In genomic region chr11:101259261-101259712, GRCm38 (mm10) we compare ENCODE assay signal across 9 mouse cellular contexts. TPM values are rescaled to one million over a fixed set of nuclear protein-coding genes. Genes with fewer than 3 reads are reported as not detected.
DNase-seq lines count a peak whose midpoint lies in the region; ATAC-seq and TF ChIP-seq lines count a peak whose summit lies in the region.
"Had no signal": no experiment of that assay in that cellular context is flagged by ENCODE, and none has a peak within 500 bp of the region (broad histone marks: within the 10 kb centered on the region; RNA-seq: fewer than 3 reads in every experiment).

No protein-coding gene starts in this region.

- H3K4me2 ChIP-seq in hindbrain, embryonic 16.5 days (ENCODE audit: low read length), result no peak overlapping the region
- peak overlapping the region; percentile 95 for H3K4me2 ChIP-seq in neural tube, embryonic 12.5 days (replicated peaks)

- H3K9me3 ChIP-seq in hindbrain, embryonic 16.5 days (ENCODE audit: control insufficient read depth, low read length), result no peaks in the 10 kb centered on the region
- H3K9me3 ChIP-seq in neural tube, embryonic 12.5 days, result no peaks in the 10 kb centered on the region

- H3K36me3 ChIP-seq in hindbrain, embryonic 16.5 days (ENCODE audit: control insufficient read depth, insufficient read depth, low read length), result peaks cover 4% of the 10 kb centered on the region; the same call in 1 of the 2 replicates
- H3K36me3 ChIP-seq in neural tube, embryonic 12.5 days, result peaks cover 7% of the 10 kb centered on the region; the same call in 1 of the 2 replicates

- CTCF ChIA-PET in Patski (lab: Charles Lee), result interaction anchor here (0.7 to 2.6 kb wide), 5 partner anchors 18 to 43 kb away, joined by 3 to 17 read pairs (median 3); partner anchors contain the start of gene Becn1

- POLR2A ChIA-PET in Patski (lab: Charles Lee), result interaction anchor here (0.6 to 4.8 kb wide), 8 partner anchors 13 to 384 kb away, joined by 3 to 51 read pairs (median 5); partner anchors contain the start of genes Becn1, Cntd1, Coa3 and Mlx

- TF ChIP-seq CTCF in Patski (IDR thresholded peaks at IDR 0.05), result no peak

- peaks cover 26% of the 10 kb centered on the region for H3K4me1 ChIP-seq in hindbrain, embryonic 16.5 days (ENCODE audit: control insufficient read depth, insufficient read depth, low read depth, low read length)
- H3K4me1 ChIP-seq in neural tube, embryonic 12.5 days, result peaks cover 54% of the 10 kb centered on the region

- no peak overlapping the region; the same call in 1 of the 2 replicates for H3K27ac ChIP-seq in hindbrain, embryonic 16.5 days (ENCODE audit: low read depth, low read length)
- no peak overlapping the region for H3K27ac ChIP-seq in neural tube, embryonic 12.5 days

- 0 out of 2 replicates have a peak overlapping the region, but pooled peaks have one; percentile 7 for H3K9ac ChIP-seq in hindbrain, embryonic 16.5 days (ENCODE audit: low read depth, low read length)
- H3K9ac ChIP-seq in neural tube, embryonic 12.5 days, result no peak overlapping the region; the same call in 1 of the 2 replicates

- DNase-seq in adrenal gland, postnatal 14 days, result peak; percentile 36
- no peak for DNase-seq in adrenal gland, adult 8-10 months
- DNase-seq in Patski (ENCODE audit: low read depth, low spot score), result peak; percentile 59
- DNase-seq in left cerebral cortex, adult 8-10 months (ENCODE audit: low spot score in 2 of 2), result peak; percentile 42 to 83
- no peak for DNase-seq in adrenal gland, adult 2 months
- DNase-seq in cerebellum, adult 18-20 months, result no peak

- 37% methylated on average over 6 of the region's 6 CpGs for WGBS in hindbrain, embryonic 16.5 days
- WGBS in neural tube, embryonic 12.5 days, result 29% methylated on average over 6 of the region's 6 CpGs

- no peak overlapping the region for H3K4me3 ChIP-seq in hindbrain, embryonic 16.5 days (ENCODE audit: low read length)
- H3K4me3 ChIP-seq in neural tube, embryonic 12.5 days, result no peak overlapping the region

- in situ Hi-C loops in Patski (cut with MboI; ENCODE audit: low pct_unique_long_range_greater_than_20kb), result no loop called here

- ATAC-seq in Patski, result peak; percentile 32
- no peak for ATAC-seq in hindbrain, embryonic 16.5 days
- no peak for ATAC-seq in neural tube, embryonic 12.5 days (ENCODE audit: low FRiP score, low read depth)

- no peaks in the 10 kb centered on the region for H3K27me3 ChIP-seq in Patski
- H3K27me3 ChIP-seq in hindbrain, embryonic 16.5 days (replicated peaks; ENCODE audit: control insufficient read depth, insufficient read depth, low read length), result peaks cover 25% of the 10 kb centered on the region
- H3K27me3 ChIP-seq in neural tube, embryonic 12.5 days (replicated peaks), result peaks cover 36% of the 10 kb centered on the region

RNA-seq across cellular contexts. Expression of gene Wnk4, which starts 1.1 kb away (rescaled TPM):
- total RNA-seq in adrenal gland, postnatal 14 days (2021), result 3.4 and 3.6 TPM in 2 replicates
- 1 to 10 TPM; 2.8 to 6.7 (median 4.9) TPM for total RNA-seq in adrenal gland, adult 8-10 months (2022)
- polyA plus RNA-seq in Patski (2021), result 53.9 TPM
- 7.2 and 7.3 TPM in 2 replicates for polyA plus RNA-seq in hindbrain, embryonic 16.5 days (2015; fragmentation: Nextera tagmentation; extraction: Ambion mirVana)
- total RNA-seq in left cerebral cortex, adult 8-10 months (2022), result 10 to 100 TPM; 11.1 to 12.2 (median 11.6) TPM
- polyA plus RNA-seq in neural tube, embryonic 12.5 days (2016; fragmentation: Nextera tagmentation; extraction: Ambion mirVana), result 6.2 and 7.5 TPM in 2 replicates
- total RNA-seq in adrenal gland, adult 2 months (2021), result 1 to 10 TPM; 2.1 to 3.7 TPM
- polyA plus RNA-seq in adrenal gland, adult 2 months (2012; rRNA removed), result 0.62 and 0.94 TPM in 2 replicates
- total RNA-seq: common myeloid progenitor, adult 5-6 weeks had no signal

RNA-seq across cellular contexts. Expression of gene Vps25, which starts 5.8 kb away (rescaled TPM):
- 116 and 120 TPM in 2 replicates for total RNA-seq in adrenal gland, postnatal 14 days (2021)
- total RNA-seq in adrenal gland, adult 8-10 months (2022), result 100 to 1,000 TPM; 109 to 120 (median 113) TPM
- polyA plus RNA-seq in Patski (2021), result 104 TPM
- 128 and 131 TPM in 2 replicates for polyA plus RNA-seq in hindbrain, embryonic 16.5 days (2015; fragmentation: Nextera tagmentation; extraction: Ambion mirVana)
- 10 to 100 TPM; 56.7 to 70.0 (median 65.8) TPM for total RNA-seq in left cerebral cortex, adult 8-10 months (2022)
- polyA plus RNA-seq in neural tube, embryonic 12.5 days (2016; fragmentation: Nextera tagmentation; extraction: Ambion mirVana), result 101 and 103 TPM in 2 replicates
- 100 to 1,000 TPM; 102 to 116 TPM for total RNA-seq in adrenal gland, adult 2 months (2021)
- 186 and 204 TPM in 2 replicates for polyA plus RNA-seq in adrenal gland, adult 2 months (2012; rRNA removed)

RNA-seq across cellular contexts. Expression of gene Ramp2, which starts 13.5 kb away (rescaled TPM):
- total RNA-seq in adrenal gland, postnatal 14 days (2021), result 107 and 145 TPM in 2 replicates
- 10 to 100 TPM; 26.3 to 56.5 (median 40.7) TPM for total RNA-seq in adrenal gland, adult 8-10 months (2022)
- polyA plus RNA-seq in Patski (2021), result 27.3 TPM
- 100 and 108 TPM in 2 replicates for polyA plus RNA-seq in hindbrain, embryonic 16.5 days (2015; fragmentation: Nextera tagmentation; extraction: Ambion mirVana)
- total RNA-seq in left cerebral cortex, adult 8-10 months (2022), result 10 to 100 TPM; 32.9 to 51.1 (median 37.6) TPM
- 73.4 and 79.4 TPM in 2 replicates for polyA plus RNA-seq in neural tube, embryonic 12.5 days (2016; fragmentation: Nextera tagmentation; extraction: Ambion mirVana)
- total RNA-seq in adrenal gland, adult 2 months (2021), result 10 to 100 TPM; 46.5 to 46.9 TPM
- polyA plus RNA-seq in adrenal gland, adult 2 months (2012; rRNA removed), result 109 and 114 TPM in 2 replicates
- total RNA-seq: common myeloid progenitor, adult 5-6 weeks had no signal

RNA-seq across cellular contexts. Expression of gene Cntd1, which starts 19.5 kb away (rescaled TPM):
- 0.44 and 0.86 TPM in 2 replicates for total RNA-seq in adrenal gland, postnatal 14 days (2021)
- total RNA-seq in adrenal gland, adult 8-10 months (2022), result under 1 TPM; 0.40 to 0.62 (median 0.57) TPM
- 1.0 TPM for polyA plus RNA-seq in Patski (2021)
- 0.83 and 1.0 TPM in 2 replicates for polyA plus RNA-seq in hindbrain, embryonic 16.5 days (2015; fragmentation: Nextera tagmentation; extraction: Ambion mirVana)
- total RNA-seq in left cerebral cortex, adult 8-10 months (2022), result under 1 TPM; 0.25 to 0.55 (median 0.35) TPM
- polyA plus RNA-seq in neural tube, embryonic 12.5 days (2016; fragmentation: Nextera tagmentation; extraction: Ambion mirVana), result 1.1 and 1.3 TPM in 2 replicates
- total RNA-seq in adrenal gland, adult 2 months (2021), result under 1 TPM; 0.32 to 0.38 TPM
- 0.06 and 0.11 TPM in 2 replicates for polyA plus RNA-seq in adrenal gland, adult 2 months (2012; rRNA removed)

RNA-seq across cellular contexts. Expression of gene Coa3, which starts 19.6 kb away (rescaled TPM):
- 79.4 and 80.1 TPM in 2 replicates for total RNA-seq in adrenal gland, postnatal 14 days (2021)
- total RNA-seq in adrenal gland, adult 8-10 months (2022), result 10 to 100 TPM; 67.9 to 76.1 (median 74.4) TPM
- 118 TPM for polyA plus RNA-seq in Patski (2021)
- 226 and 232 TPM in 2 replicates for polyA plus RNA-seq in hindbrain, embryonic 16.5 days (2015; fragmentation: Nextera tagmentation; extraction: Ambion mirVana)
- total RNA-seq in left cerebral cortex, adult 8-10 months (2022), result 100 to 1,000 TPM in 2 of 4 experiments, 10 to 100 TPM in 2; 95.8 to 105 (median 101) TPM
- 201 and 213 TPM in 2 replicates for polyA plus RNA-seq in neural tube, embryonic 12.5 days (2016; fragmentation: Nextera tagmentation; extraction: Ambion mirVana)
- total RNA-seq in adrenal gland, adult 2 months (2021), result 10 to 100 TPM; 68.3 to 84.3 TPM
- polyA plus RNA-seq in adrenal gland, adult 2 months (2012; rRNA removed), result 380 and 465 TPM in 2 replicates

Comparison
In these comparisons a context has a peak if more than half of its experiments do, and no peak if none do; other contexts are left out.
1. DNase-seq: peak in adrenal gland, postnatal 14 days (single experiment), Patski (single experiment) and left cerebral cortex, adult 8-10 months (2 of 2); none in adrenal gland, adult 8-10 months (single experiment), adrenal gland, adult 2 months (single experiment) and cerebellum, adult 18-20 months (0 of 2).